Mouse (Mus musculus) brown adipose tissue, adult 24 weeks (tissue): ENCODE results near the gene Ak5. TPM values are rescaled to one million over a fixed set of nuclear protein-coding genes. Genes with fewer than 3 reads are reported as not detected.
"Not testable (repeated sequence)": the region's sequence is repeated elsewhere in the genome, so short reads cannot be mapped to it uniquely, and the experiment has no call there.

ENCODE experiments used
- H3K27ac ChIP-seq: fragments of 200-500 bp; replicated peaks from 2 replicates; pipeline ENCODE4 v1.5.1; 2012; ENCODE audit warnings: low read depth, mild to moderate bottlenecking, low read length
- H3K4me1 ChIP-seq: fragments of 200-500 bp; 2 replicates; pipeline ENCODE4 v1.6.1; 2012; ENCODE audit warnings: low read length, mixed read lengths; ENCODE audit not compliant: control insufficient read depth, insufficient read depth, insufficient read length
- H3K4me3 ChIP-seq: fragments of 200-500 bp; 2 replicates; pipeline ENCODE4 v1.5.1; 2012; ENCODE audit warnings: low read depth, mild to moderate bottlenecking, low read length, moderate library complexity; ENCODE audit not compliant: insufficient read depth
- polyA plus RNA-seq: library from polyadenylated mRNA; stranded (reverse); fragments of >200 nt; gene quantifications from 2 replicates; pipeline ENCODE4 v1.2.4, GENCODE M21; 2012; ENCODE audit not compliant: missing spikeins, insufficient read depth, insufficient read length

Ak5 gene
- polyA plus RNA-seq = 0.44 TPM in 1 of 2 replicates, not detected in the other

GRCm38 (mm10) chr3:152668239-152668638 lies at the start of gene Ak5:
TSS of gene Ak5 (minus strand) at chr3:152668360.
- no peak within 1 kb of the TSS for H3K27ac ChIP-seq
- H3K4me3 ChIP-seq = peak within 1 kb of the TSS; percentile 10; the same call in 1 of the 2 replicates
- H3K4me1 ChIP-seq = no peaks in the 10 kb centered on the region

DNA sequence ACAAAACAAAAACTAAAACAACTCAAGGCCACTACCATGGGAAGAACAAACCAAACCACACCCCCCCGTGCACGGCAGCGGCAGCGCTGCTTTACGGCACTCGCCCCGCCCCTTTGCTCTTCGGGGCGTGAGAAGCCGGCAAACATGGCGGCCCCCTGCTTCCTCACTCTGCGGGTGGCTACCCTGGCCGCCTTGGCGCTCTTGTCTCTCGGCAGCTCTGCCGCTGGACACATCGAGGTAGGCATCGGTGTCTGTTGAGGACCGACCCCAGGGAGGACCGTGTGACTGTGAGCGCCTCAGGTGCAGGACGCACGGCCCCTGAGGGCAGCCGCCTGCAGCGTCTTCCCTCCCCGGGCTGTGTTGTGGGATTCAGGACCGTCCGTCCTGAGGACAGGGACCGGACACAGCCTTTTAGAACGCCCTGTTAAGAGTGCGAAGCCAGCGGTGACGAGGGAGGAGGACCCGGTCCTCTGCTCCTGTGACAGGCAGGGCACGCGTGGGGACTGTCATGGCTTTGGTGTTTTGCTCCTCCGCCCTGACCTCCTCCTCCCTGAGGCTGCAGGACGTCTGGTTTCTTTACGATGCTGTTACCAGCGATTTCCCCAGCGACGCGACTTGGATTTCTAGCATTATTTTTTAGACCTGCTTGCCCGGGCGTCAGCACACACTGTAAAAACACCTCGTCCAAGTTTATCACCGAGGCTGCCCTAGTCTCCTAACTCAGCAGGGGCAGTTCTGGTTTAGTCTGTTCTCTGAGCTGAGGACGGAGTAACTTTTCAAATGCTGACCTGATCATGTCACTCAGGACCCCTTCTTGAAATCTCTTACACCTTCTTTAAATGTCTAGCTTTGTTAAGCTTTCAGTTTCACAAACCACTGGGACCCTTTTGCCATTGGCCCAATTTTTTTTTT lies 46.1 kb upstream of the Ak5 start, which contains the start of gene Pigk:
Gene Pigk (plus strand): TSS at position 110 of the 912 bp plus-strand sequence.
- Histone ChIP-seq H3K4me3 (peak within 1 kb of the TSS; percentile 89), H3K27ac (peak within 1 kb of the TSS; percentile 20; the same call in 1 of the 2 replicates), H3K4me1 (no peaks in the 10 kb centered on the region)

- Histone ChIP-seq H3K27ac (no peak overlapping the region), H3K4me3 (no peak overlapping the region), H3K4me1 (no peaks in the 10 kb centered on the region)
Observed at GRCm38 (mm10) chr3:152712957-152713356, 44.8 kb upstream of the Ak5 start.

- Histone ChIP-seq H3K4me3 (no peak overlapping the region), H3K4me1 (no peaks in the 10 kb centered on the region), H3K27ac (no peak overlapping the region)
Observed at GRCm38 (mm10) chr3:152709936-152710335, 41.8 kb upstream of the Ak5 start.

- Histone ChIP-seq H3K4me3 (no peak overlapping the region), H3K27ac (no peak overlapping the region), H3K4me1 (no peaks in the 10 kb centered on the region)
Observed at GRCm38 (mm10) chr3:152707321-152707823, 39.2 kb upstream of the Ak5 start.

- H3K4me3 ChIP-seq = no peak overlapping the region
- no peaks in the 10 kb centered on the region for H3K4me1 ChIP-seq
- H3K27ac ChIP-seq = no peak overlapping the region
Observed at GRCm38 (mm10) chr3:152706901-152707300, 38.7 kb upstream of the Ak5 start.

DNA sequence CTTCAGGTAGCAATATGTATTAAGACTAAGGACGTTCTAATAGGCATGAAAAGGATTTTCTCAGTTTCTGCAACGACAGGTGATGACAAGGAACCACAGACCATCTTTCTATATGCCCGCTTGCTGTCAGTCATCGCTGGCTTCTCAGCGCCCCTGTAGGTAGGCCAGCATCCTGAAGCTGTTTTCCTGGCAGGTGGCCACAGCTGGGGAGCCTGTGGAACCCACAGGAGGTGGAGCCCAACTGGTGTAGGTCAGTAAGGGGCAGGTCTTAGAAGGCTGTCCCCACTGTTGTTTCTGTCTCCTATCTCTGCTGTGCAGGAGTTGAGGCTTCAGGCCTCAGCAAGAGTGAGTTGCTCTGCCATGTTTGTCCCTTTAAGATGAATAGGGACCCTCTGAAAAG lies 37.7 kb upstream of the Ak5 start:
- Histone ChIP-seq H3K4me3 (no peak overlapping the region), H3K27ac (no peak overlapping the region), H3K4me1 (no peaks in the 10 kb centered on the region)

- H3K27ac ChIP-seq = no peak overlapping the region
- H3K4me1 ChIP-seq = no peaks in the 10 kb centered on the region
- peak overlapping the region; percentile 10; the same call in 1 of the 2 replicates for H3K4me3 ChIP-seq
Observed at GRCm38 (mm10) chr3:152702274-152702843, 34.2 kb upstream of the Ak5 start.

DNA sequence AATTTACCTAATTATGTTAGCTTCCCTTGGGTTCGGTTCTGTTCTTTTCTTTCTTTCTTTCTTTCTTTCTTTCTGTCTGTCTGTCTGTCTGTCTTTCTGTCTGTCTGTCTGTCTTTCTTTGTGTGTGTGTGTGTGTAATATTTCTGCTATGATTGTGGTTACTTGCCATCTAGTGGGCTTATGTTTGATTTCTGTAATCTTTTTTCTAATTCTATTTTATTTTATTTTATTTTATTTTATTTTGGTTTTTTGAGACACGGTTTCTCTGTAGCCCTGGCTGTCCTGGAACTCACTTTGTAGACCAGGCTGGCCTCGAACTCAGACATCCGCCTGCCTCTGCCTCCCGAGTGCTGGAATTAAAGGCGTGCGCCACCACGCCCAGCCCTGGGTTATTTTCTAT lies 33.4 kb upstream of the Ak5 start:
- H3K4me1 ChIP-seq, H3K4me3 ChIP-seq, H3K27ac ChIP-seq: not testable (repeated sequence)

GRCm38 (mm10) chr3:152699261-152699660 lies 31.1 kb upstream of the Ak5 start:
- Histone ChIP-seq H3K4me3 (no peak overlapping the region), H3K27ac (no peak overlapping the region), H3K4me1 (no peaks in the 10 kb centered on the region)

DNA sequence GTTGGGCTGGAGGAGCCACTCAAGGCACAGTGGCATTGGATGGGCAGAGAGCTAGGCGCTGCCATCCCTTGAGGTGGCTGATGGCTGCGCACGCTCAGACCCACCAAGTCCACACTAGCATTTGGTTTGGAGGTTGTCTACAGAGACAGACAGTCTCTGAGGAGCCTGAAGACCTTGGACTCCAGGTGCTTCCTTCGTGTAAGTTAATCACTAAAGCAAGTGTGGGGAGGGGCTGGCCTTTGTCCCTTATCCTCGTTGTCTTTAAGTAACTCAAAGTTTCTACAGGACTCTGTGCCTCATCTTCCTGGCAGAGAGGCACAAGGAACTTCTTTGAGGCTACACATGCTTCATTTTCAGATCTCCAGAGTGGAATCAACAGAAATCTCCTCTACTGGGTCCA lies 29.9 kb upstream of the Ak5 start:
- H3K4me1 ChIP-seq = no peaks in the 10 kb centered on the region
- no peak overlapping the region for H3K27ac ChIP-seq
- no peak overlapping the region for H3K4me3 ChIP-seq

- Histone ChIP-seq H3K27ac (no peak overlapping the region), H3K4me3 (no peak overlapping the region)
Observed at GRCm38 (mm10) chr3:152694950-152695349, 26.8 kb upstream of the Ak5 start.

GRCm38 (mm10) chr3:152689105-152689504 lies 20.9 kb upstream of the Ak5 start:
- no peak overlapping the region for H3K27ac ChIP-seq
- H3K4me3 ChIP-seq = no peak overlapping the region

More at GRCm38 (mm10) chr3:152694950-152695349, 26.8 kb upstream of the Ak5 start:
- H3K4me1 ChIP-seq = no peaks in the 10 kb centered on the region

DNA sequence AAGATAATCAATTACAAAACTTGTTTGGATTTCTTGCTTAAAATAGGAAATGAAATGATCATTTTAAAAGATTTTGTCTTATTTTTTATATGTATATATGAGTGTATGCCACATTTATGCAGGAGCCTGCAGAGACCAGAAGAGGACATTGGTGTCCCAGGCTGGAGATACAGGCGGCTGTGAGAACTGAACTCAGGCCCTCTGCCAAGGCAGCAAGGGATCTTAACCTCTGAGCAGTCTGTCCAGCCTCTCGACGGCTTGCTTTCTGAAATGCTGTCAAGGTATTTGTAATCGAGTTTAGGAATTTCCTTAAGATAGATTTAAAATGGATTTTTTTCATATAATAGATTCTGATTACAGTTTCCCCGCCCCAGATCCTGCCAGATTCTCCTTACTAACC lies 20.4 kb upstream of the Ak5 start:
- H3K27ac ChIP-seq = no peak overlapping the region

More at GRCm38 (mm10) chr3:152689105-152689504, 20.9 kb upstream of the Ak5 start:
- H3K4me1 ChIP-seq = no peaks in the 10 kb centered on the region

GRCm38 (mm10) chr3:152674663-152675062 lies 6.5 kb upstream of the Ak5 start:
- no peaks in the 10 kb centered on the region for H3K4me1 ChIP-seq
- H3K4me3 ChIP-seq = no peak overlapping the region
- no peak overlapping the region for H3K27ac ChIP-seq

More for the DNA sequence above, 20.4 kb upstream of the Ak5 start:
- Histone ChIP-seq H3K4me1 (no peaks in the 10 kb centered on the region), H3K4me3 (no peak overlapping the region)
